Mouse (Mus musculus): ENCODE data around the gene Fam189a2. TPM values are rescaled to one million over a fixed set of nuclear protein-coding genes. Genes with fewer than 3 reads are reported as not detected.

Fam189a2 gene
- polyA plus RNA-seq, 1 experiment from 2014 or later: 3.0 TPM

DNA sequence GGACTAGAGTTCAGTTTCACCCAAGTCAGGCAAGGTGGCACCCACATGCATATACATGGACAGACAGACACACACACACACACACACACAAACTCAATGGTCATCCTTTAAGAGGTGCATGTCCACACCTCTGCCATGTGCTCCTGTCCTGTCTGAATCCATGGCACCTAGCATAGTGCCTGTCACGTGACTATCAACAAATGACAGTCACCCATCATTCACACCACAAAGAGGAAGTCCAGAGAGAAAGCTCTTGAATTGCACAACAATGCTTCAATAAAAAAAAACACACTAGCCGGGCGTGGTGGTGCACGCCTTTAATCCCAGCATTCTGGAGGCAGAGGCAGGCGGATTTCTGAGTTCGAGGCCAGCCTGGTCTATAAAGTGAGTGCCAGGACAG is 8.5 kb downstream of the Fam189a2 start:
- ATAC-seq (ENCODE audit: low FRiP score, low TSS enrichment): no peak
- Histone ChIP-seq H3K36me3 (ENCODE audit: control insufficient read depth, insufficient read depth, low read length) (no peaks in the 10 kb centered on the region), H3K27me3 (ENCODE audit: control insufficient read depth, insufficient read depth, low read length) (no peaks in the 10 kb centered on the region), H3K4me1 (ENCODE audit: control insufficient read depth, insufficient read depth, low read length) (peaks cover 21% of the 10 kb centered on the region), H3K4me2 (ENCODE audit: low read length) (no peak overlapping the region), H3K9me3 (ENCODE audit: control insufficient read depth, low read length) (no peaks in the 10 kb centered on the region), H3K27ac (replicated peaks; ENCODE audit: low read depth, low read length) (no peak overlapping the region), H3K9ac (replicated peaks; ENCODE audit: low read length) (no peak overlapping the region), H3K4me3 (replicated peaks; ENCODE audit: low read depth, low read length) (no peak overlapping the region)
- WGBS: 96% methylated on average over 6 of the region's 6 CpGs
- DNase-seq: no peak

DNA sequence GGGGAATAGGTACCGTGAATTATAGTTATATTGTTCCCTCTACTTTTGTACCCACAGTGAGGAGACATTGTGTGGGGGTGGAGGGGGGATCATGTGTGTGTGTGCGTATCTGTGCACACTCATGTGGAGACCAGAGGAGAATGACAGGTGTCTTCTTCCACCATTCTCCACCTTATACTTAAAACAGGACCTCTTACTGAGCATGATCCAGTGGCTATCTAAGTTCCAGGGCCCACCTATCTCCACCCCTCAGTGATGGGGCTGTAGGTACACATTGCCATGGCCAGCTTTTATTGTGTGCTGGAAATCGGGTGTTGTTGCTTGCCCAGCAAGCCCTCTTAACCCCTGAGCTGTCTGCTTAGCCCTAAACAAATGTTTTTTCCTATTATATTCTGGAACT is 10.1 kb downstream of the Fam189a2 start:
- DNase-seq: no peak
- Histone ChIP-seq H3K4me3 (replicated peaks; ENCODE audit: low read depth, low read length) (no peak overlapping the region), H3K9ac (replicated peaks; ENCODE audit: low read length) (no peak overlapping the region), H3K27me3 (ENCODE audit: control insufficient read depth, insufficient read depth, low read length) (no peaks in the 10 kb centered on the region), H3K4me2 (ENCODE audit: low read length) (no peak overlapping the region), H3K36me3 (ENCODE audit: control insufficient read depth, insufficient read depth, low read length) (no peaks in the 10 kb centered on the region), H3K4me1 (ENCODE audit: control insufficient read depth, insufficient read depth, low read length) (peaks cover 29% of the 10 kb centered on the region), H3K9me3 (ENCODE audit: control insufficient read depth, low read length) (no peaks in the 10 kb centered on the region), H3K27ac (replicated peaks; ENCODE audit: low read depth, low read length) (no peak overlapping the region)
- 94% methylated on average over 3 of the region's 3 CpGs for whole genome bisulfite sequencing
- no peak for ATAC-seq (ENCODE audit: low FRiP score, low TSS enrichment)

DNA sequence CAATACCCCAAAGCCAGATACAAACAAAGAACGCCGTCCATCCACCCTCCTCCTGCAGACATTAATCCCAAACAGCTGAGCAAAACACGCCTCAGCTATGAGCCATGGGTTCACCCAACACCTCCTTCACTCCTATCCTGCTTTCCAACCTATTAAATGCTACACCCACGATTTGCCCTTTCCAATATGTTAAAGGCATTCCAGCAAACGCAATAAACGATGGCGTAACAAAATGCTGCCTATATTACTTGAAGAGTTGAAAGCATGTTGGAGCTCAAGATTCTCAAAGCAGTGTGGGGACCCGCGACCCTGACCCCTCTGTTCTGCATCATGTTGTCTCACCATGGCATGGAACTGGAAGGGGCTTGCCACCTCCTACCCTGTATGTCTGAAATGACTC is 11.2 kb downstream of the Fam189a2 start:
- H3K36me3 ChIP-seq (ENCODE audit: control insufficient read depth, insufficient read depth, low read length): no peaks in the 10 kb centered on the region
- H3K4me3 ChIP-seq (replicated peaks; ENCODE audit: low read depth, low read length): no peak overlapping the region
- no peak overlapping the region for H3K9ac ChIP-seq (replicated peaks; ENCODE audit: low read length)
- H3K4me1 ChIP-seq (ENCODE audit: control insufficient read depth, insufficient read depth, low read length): peaks cover 19% of the 10 kb centered on the region
- WGBS: 88% methylated on average over 9 of the region's 9 CpGs
- no peak overlapping the region for H3K4me2 ChIP-seq (ENCODE audit: low read length)
- ATAC-seq (ENCODE audit: low FRiP score, low TSS enrichment) (no peak), DNase-seq (no peak)
- no peaks in the 10 kb centered on the region for H3K27me3 ChIP-seq (ENCODE audit: control insufficient read depth, insufficient read depth, low read length)
- H3K27ac ChIP-seq (replicated peaks; ENCODE audit: low read depth, low read length): no peak overlapping the region
- no peaks in the 10 kb centered on the region for H3K9me3 ChIP-seq (ENCODE audit: control insufficient read depth, low read length)

DNA sequence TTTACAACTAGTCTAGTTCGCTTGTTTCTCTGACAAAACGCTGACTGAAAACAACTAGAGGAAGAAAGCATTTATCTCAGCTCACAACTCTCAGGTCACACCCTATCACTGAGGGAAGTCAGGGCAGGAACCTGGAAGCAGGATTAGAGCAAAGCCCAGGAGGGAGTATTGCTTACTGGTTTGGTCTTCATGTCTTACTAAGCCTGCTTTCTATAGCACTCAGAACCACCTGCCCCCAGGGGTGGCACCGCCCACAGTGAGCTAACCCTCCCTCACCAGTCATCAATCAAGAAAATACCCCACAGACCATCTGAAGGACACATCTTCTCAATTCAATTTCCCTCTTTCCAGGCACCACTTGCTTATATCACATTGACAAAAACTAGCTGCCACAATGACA is 12.4 kb downstream of the Fam189a2 start:
- H3K9ac ChIP-seq (replicated peaks; ENCODE audit: low read length): no peak overlapping the region
- 91% methylated on average over 3 of the region's 3 CpGs for WGBS
- no peak overlapping the region for H3K27ac ChIP-seq (replicated peaks; ENCODE audit: low read depth, low read length)
- no peaks in the 10 kb centered on the region for H3K36me3 ChIP-seq (ENCODE audit: control insufficient read depth, insufficient read depth, low read length)
- no peak for DNase-seq
- no peaks in the 10 kb centered on the region for H3K9me3 ChIP-seq (ENCODE audit: control insufficient read depth, low read length)
- no peak overlapping the region for H3K4me2 ChIP-seq (ENCODE audit: low read length)
- H3K4me1 ChIP-seq (ENCODE audit: control insufficient read depth, insufficient read depth, low read length): peaks cover 13% of the 10 kb centered on the region
- no peaks in the 10 kb centered on the region for H3K27me3 ChIP-seq (ENCODE audit: control insufficient read depth, insufficient read depth, low read length)
- ATAC-seq (ENCODE audit: low FRiP score, low TSS enrichment): no peak
- no peak overlapping the region for H3K4me3 ChIP-seq (replicated peaks; ENCODE audit: low read depth, low read length)

DNA sequence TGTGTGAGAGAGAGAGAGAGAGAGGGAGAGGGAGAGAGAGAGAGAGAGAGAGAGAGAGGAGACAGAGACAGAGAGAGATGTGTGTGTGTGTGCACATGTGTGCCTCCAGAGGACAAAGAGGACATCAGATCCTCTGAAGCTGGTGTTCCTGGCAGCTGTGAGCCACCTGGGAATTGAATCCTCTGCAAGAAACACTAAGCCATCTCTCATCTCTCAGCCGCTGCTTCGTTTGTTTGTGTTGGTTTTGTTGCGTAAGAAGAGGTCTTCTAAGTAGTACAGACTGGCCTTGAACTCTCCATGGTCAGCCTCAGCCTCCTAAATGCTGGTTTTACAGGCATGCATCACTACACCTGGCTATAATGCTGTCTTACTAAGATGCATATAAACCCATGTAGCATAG is 12.9 kb downstream of the Fam189a2 start:
- no peaks in the 10 kb centered on the region for H3K36me3 ChIP-seq (ENCODE audit: control insufficient read depth, insufficient read depth, low read length)
- ATAC-seq (ENCODE audit: low FRiP score, low TSS enrichment) (no peak), DNase-seq (no peak)
- WGBS: 61% methylated on average over 3 of the region's 3 CpGs
- no peak overlapping the region for H3K4me3 ChIP-seq (replicated peaks; ENCODE audit: low read depth, low read length)
- H3K4me2 ChIP-seq (ENCODE audit: low read length): no peak overlapping the region
- H3K9me3 ChIP-seq (ENCODE audit: control insufficient read depth, low read length): no peaks in the 10 kb centered on the region
- peaks cover 13% of the 10 kb centered on the region for H3K4me1 ChIP-seq (ENCODE audit: control insufficient read depth, insufficient read depth, low read length)
- H3K27me3 ChIP-seq (ENCODE audit: control insufficient read depth, insufficient read depth, low read length): no peaks in the 10 kb centered on the region
- no peak overlapping the region for H3K9ac ChIP-seq (replicated peaks; ENCODE audit: low read length)
- no peak overlapping the region for H3K27ac ChIP-seq (replicated peaks; ENCODE audit: low read depth, low read length)

DNA sequence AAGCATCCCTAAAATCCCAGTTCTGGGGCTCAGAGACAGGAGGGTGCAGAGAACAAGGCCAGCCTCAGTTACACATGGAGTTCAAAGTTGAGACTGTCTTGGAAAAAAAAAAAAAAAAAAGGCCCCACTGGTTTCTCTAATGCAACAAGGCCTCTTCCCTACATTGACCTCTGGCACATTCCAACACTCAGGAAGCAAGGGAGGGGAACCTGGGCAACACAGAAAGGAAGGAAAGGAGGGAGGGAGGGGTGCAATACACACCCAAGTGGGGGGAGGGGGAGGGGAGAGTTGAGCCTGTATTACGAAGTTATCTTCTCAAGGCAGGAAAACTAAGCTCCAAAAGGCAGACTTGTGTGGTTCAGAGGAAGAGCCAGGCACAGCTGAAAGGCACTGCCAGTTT is 13.4 kb downstream of the Fam189a2 start:
- DNase-seq (no peak), ATAC-seq (ENCODE audit: low FRiP score, low TSS enrichment) (no peak)
- Histone ChIP-seq H3K36me3 (ENCODE audit: control insufficient read depth, insufficient read depth, low read length) (no peaks in the 10 kb centered on the region), H3K27ac (replicated peaks; ENCODE audit: low read depth, low read length) (peak overlapping the region; percentile 60; the same call in 1 of the 2 replicates), H3K4me1 (ENCODE audit: control insufficient read depth, insufficient read depth, low read length) (peaks cover 13% of the 10 kb centered on the region), H3K4me2 (ENCODE audit: low read length) (no peak overlapping the region), H3K27me3 (ENCODE audit: control insufficient read depth, insufficient read depth, low read length) (no peaks in the 10 kb centered on the region), H3K9me3 (ENCODE audit: control insufficient read depth, low read length) (peaks cover 2% of the 10 kb centered on the region; the same call in 1 of the 2 replicates), H3K9ac (replicated peaks; ENCODE audit: low read length) (no peak overlapping the region), H3K4me3 (replicated peaks; ENCODE audit: low read depth, low read length) (no peak overlapping the region)
- 6% methylated on average over 1 of the region's 1 CpGs for WGBS

DNA sequence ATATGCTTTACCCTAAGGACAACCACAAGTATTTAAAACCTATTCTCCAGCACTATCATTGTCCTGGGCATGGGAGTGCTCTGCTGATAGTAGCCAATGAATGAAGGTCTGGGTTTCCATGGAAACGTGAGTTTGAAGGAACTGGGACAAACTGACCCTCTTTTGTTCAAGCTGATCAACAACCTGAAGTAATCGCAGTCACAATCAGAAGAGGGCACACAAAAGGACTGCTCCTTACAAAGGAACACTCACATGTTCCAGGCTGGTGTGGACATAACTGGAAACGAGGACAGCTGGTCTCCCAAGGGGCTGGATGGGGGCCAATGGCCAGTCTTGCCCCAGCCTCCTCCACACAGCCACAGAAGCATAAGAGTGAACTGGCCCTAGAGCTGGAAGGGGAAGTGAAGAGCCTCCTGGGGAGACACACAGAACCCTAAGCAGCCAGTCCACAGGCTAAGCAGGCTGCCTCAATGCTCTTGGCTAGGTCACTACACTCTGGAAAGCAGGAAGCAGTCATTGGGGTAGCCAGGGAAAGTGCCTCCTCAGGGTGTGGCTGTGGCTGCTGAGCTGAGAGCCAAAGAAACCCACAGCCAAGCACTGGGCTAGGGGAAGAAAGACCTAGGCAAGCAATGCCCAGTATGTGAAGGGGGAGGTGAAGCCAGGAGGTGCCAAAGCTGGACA is 14.0 kb downstream of the Fam189a2 start:
- Histone ChIP-seq H3K9ac (replicated peaks; ENCODE audit: low read length) (no peak overlapping the region), H3K9me3 (ENCODE audit: control insufficient read depth, low read length) (peaks cover 7% of the 10 kb centered on the region), H3K4me1 (ENCODE audit: control insufficient read depth, insufficient read depth, low read length) (peaks cover 13% of the 10 kb centered on the region), H3K4me3 (replicated peaks; ENCODE audit: low read depth, low read length) (no peak overlapping the region), H3K27ac (replicated peaks; ENCODE audit: low read depth, low read length) (peak overlapping the region; percentile 60; the same call in 1 of the 2 replicates), H3K36me3 (ENCODE audit: control insufficient read depth, insufficient read depth, low read length) (no peaks in the 10 kb centered on the region), H3K4me2 (ENCODE audit: low read length) (no peak overlapping the region), H3K27me3 (ENCODE audit: control insufficient read depth, insufficient read depth, low read length) (no peaks in the 10 kb centered on the region)
- 3% methylated on average over 3 of the region's 3 CpGs for WGBS
- DNase-seq (peak; percentile 55), ATAC-seq (ENCODE audit: low FRiP score, low TSS enrichment) (peak; percentile 27)

DNA sequence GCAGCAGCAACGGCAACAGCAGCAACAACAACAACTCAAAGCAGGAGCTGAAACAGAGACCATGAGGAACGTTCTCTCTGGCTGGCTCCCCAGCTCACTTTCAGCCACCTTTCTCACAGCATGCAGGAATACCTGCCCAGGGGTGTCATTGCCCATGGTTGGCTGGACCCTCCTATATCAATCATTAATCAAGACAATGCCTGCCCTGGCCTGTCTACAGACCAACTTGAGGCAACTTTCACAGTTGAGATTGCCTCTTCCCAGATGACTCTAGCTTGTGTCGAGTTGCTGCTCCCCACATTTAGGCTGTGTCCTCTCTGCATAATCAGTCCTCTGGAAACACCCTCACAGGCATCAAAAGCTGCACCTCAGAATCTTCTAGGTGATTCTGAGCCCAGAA is 17.6 kb downstream of the Fam189a2 start:
- DNase-seq: no peak
- peaks cover 13% of the 10 kb centered on the region for H3K4me1 ChIP-seq (ENCODE audit: control insufficient read depth, insufficient read depth, low read length)
- H3K4me3 ChIP-seq (replicated peaks; ENCODE audit: low read depth, low read length): no peak overlapping the region
- H3K9me3 ChIP-seq (ENCODE audit: control insufficient read depth, low read length): peaks cover 11% of the 10 kb centered on the region
- H3K4me2 ChIP-seq (ENCODE audit: low read length): no peak overlapping the region
- 90% methylated on average over 3 of the region's 3 CpGs for WGBS
- H3K36me3 ChIP-seq (ENCODE audit: control insufficient read depth, insufficient read depth, low read length): no peaks in the 10 kb centered on the region
- no peaks in the 10 kb centered on the region for H3K27me3 ChIP-seq (ENCODE audit: control insufficient read depth, insufficient read depth, low read length)
- no peak overlapping the region for H3K9ac ChIP-seq (replicated peaks; ENCODE audit: low read length)
- no peak for ATAC-seq (ENCODE audit: low FRiP score, low TSS enrichment)
- H3K27ac ChIP-seq (replicated peaks; ENCODE audit: low read depth, low read length): no peak overlapping the region

DNA sequence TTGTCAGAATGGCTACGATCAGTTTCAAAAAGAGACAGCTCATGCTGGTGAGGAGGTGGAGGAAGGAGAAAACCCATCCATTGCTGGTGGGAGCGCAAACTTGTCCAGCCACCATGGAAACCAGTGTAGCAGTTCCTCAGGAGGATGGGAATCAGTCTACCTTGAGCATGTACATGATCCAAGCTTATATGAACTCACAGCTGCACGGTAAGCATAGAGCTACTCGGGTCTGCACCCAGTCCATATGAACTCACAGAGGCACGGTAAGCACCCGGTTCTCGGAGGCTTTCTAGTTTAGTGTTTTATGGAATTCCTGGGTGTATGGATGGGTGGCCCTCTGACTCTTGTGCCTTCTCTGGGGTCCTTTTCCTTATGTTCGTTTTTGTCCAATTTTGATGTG is 18.3 kb downstream of the Fam189a2 start:
- no peak for DNase-seq
- no peak overlapping the region for H3K4me3 ChIP-seq (replicated peaks; ENCODE audit: low read depth, low read length)
- no peaks in the 10 kb centered on the region for H3K36me3 ChIP-seq (ENCODE audit: control insufficient read depth, insufficient read depth, low read length)

More for the DNA sequence above, 18.3 kb downstream of the Fam189a2 start:
- Histone ChIP-seq H3K4me1 (ENCODE audit: control insufficient read depth, insufficient read depth, low read length) (peaks cover 10% of the 10 kb centered on the region), H3K27ac (replicated peaks; ENCODE audit: low read depth, low read length) (no peak overlapping the region), H3K9ac (replicated peaks; ENCODE audit: low read length) (no peak overlapping the region), H3K27me3 (ENCODE audit: control insufficient read depth, insufficient read depth, low read length) (no peaks in the 10 kb centered on the region), H3K4me2 (ENCODE audit: low read length) (no peak overlapping the region), H3K9me3 (ENCODE audit: control insufficient read depth, low read length) (peaks cover 11% of the 10 kb centered on the region)
- ATAC-seq (ENCODE audit: low FRiP score, low TSS enrichment): no peak
- WGBS: 95% methylated on average over 8 of the region's 8 CpGs

Measured in midbrain, embryonic 14.5 days (tissue).